Mouse (Mus musculus) T-helper 2 cell (primary cell): ENCODE results near the gene Zbtb42.

Experiments used
- in situ Hi-C: fragments of 300-600 bp; cut with MboI, MseI; formaldehyde crosslinking; loops from one replicate; pipeline ENCODE4 v1.15.1; 2025; ENCODE audit warnings: high pct_unique_total_duplicates

The Zbtb42 gene

DNA sequence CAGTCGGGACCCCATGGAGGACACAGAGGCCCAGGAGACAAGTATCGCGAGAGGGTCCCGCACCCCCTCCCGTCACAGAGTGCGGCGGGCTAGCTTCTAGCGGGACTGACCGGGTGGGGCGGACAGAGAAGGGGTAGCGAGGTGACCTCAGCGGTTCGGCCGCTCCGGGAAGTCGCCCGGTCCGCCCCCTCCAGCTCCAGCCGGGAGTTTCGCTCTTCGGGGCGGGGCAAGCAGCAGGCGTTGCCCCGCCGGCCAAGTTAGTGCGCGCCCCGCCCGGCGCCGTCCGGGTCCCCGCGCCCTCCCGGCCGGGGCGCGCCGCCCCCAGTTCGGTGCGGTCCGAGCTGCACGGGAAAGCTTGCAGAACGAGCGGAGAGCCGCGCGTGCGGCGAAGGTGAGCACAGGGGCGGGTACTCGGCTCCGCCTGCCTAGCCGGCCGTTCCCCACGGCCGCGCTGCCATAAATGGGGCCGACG, at the start of gene Zbtb42:
Zbtb42 (plus strand) TSS at position 274 of the 472 bp plus-strand sequence.
- in situ Hi-C loops = no loop called here

DNA sequence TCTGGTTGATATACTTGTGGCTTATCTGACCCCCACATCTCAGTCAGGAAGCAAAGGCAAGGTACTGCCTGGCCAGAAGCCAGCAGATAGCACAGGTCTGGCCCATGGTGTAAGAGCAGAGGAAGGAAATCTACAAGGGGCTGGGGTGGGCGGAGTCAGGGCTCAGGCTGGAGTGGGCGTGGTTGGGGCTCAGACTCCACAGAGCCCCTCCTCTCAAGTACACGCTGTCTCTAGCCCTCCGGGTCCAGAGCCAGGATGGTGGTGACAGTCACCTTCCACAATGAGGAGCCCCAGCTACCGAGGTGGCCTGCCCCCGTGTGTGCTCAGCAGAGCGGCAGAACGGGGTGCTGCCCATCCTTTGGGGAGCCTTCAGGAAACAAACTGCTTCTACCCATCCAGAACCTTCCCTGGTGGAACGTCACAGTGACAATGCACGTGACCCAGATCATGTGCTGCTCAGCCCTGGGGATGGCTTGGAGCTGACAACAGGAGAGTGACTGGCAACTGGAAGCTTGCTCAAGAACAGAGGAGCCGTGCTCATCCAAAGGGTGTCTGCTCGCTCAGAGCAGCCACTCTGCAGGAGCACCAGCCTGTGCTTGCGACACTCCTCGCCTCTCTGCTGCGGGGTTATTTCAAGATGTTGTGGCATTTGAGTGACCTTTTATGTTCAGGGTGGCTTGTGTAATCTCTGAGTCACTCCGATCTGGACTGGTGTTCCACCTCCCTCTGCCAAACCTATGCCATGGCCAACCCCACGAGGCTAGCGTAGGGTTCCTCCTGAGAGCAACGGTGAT, 49.5 kb upstream of the Zbtb42 start:
- in situ Hi-C loops = no loop called here

DNA sequence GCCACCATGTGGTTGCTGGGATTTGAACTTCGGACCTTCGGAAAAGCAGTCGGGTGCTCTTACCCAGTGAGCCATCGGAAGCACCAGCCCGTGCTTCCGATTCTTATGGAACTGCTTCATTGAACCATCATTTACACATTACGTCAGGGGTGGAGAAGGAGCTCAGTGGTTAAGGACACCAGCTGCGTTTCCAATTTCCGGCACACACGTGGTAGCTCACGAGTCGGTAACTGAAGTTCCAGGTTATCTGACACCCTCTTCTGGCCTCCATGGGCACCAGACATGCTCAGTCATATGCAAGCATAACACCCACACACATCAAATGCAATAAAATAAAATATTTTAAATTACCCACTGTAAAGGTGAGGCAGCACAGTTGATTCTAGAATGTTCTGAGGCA, 48.6 kb upstream of the Zbtb42 start:
- in situ Hi-C loops = no loop called here

DNA sequence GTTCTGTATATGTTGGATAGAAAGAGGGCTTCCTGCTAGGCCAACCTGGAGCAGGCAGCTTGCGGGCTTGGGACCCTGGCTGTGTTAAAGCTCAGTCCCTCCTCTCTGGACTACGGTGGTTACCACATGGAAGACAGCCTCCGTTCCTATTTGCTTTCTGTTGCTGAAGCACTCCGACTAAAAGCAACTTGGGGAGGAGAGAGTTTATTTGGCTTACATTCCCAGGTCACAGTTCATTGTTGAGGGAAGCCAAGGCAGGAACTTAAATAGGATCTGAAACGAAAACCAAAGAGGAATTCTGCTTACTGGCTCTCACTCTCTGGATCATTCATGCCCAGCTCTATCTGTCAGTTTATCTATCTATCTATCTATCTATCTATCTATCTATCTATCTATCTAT, 47.8 kb upstream of the Zbtb42 start:
- in situ Hi-C loops = no loop called here

DNA sequence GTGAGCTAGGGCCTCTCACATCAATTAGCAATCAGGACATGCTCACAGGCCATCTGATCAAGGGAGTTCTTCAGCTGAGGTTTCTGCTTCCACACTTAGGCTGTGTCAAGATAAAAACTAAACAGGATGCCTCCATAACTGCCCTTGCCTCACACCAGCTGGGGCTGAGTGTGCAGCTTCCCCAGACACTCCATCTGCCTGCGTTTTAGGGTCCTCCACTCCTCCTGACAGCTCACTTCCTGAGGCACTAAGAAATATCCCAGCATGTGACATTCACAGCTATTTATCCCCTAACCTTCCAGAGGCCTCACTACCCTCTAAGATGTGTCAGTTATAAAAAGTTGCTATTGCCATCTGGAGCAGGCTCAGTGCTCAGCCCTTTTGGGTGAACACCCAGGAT, 47.2 kb upstream of the Zbtb42 start:
- in situ Hi-C loops = no loop called here

DNA sequence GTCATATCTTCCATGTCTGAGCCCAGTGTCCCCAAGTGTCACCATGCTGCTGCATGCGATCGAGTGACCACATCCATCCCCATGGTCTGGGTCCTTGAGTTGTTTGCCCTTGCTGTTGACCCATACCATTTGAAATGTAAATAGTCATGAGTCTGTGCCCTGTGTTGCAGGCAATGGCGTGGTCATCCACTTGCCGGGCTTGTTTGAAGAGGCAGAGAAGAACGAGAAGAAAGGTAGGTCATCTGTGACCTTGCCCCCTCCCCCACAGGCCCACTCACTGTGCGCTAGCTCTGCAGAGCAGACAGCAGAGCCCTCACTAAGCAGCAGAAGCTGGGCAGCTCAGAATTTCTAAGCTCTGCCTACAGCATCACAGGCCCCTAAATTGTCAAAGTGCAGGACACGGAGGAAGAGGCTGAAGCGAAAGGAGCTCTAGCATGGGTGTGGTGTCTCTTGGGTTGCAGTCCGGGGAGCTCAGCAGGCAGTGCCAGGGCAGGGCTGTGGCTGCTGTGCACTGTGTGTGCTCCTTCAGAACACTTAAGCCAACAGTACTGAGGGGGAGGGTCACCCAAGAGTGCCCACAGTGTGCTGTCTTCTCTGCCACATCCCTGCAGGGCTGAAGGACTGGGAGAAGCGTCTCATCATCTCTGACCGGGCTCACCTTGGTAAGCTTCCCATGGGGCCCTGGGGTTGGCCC, 46.4 kb upstream of the Zbtb42 start:
- in situ Hi-C loops = no loop called here

DNA sequence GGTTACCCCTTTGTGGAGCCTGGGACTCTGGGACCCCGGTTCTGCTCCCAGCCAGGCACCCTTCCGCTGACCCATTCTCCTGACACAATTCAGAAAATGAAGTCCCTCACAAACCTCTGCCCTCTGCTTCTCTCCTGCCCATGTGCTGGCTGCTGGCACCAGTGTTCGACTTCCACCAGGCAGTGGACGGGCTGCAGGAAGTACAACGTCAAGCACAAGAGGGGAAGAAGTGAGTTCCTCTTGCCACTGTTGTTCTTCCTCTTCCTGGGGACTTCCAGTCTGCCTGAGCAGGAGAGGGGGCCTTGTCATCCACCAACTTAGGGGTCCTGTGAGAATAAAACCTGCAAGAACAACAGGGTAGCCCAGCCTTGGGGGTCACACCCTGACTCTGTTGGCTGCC, 45.7 kb upstream of the Zbtb42 start:
- in situ Hi-C loops = no loop called here

DNA sequence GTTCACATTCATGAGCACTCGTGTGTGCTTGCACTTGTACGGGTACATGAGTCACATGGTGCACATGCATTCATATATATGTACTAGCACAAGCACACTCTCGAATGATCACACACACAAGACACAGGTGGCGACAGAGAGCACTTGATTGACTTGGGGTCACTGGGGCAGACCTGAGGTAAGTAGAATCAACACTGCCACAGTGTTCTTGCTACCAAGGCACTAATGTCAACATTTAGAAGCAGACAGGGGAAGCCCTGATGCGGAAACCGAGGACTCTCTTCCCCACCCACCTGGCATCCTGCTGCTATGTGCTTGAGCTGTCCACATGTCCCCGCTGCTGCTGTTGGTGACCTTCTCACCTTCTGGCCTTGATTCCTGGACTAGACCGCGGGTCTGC, 44.9 kb upstream of the Zbtb42 start:
- in situ Hi-C loops = no loop called here

DNA sequence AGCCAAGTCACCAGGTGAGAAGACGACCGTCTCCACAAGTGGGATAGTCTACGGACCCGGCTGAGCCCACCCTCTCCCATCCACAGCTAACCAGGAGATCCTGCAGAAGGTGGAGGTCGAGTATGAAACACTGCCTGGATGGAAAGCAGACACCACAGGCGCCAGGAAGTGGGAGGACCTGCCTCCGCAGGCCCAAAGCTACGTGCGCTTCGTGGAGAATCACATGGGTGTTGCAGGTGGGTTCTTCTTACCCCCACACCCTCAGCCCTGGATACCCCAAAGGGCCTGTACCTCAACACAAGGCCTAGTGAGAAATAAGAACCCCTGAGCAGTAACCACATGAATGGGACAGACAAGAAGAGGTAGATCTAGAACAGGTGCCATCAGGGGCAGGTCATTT, 39.1 kb upstream of the Zbtb42 start:
- in situ Hi-C loops = no loop called here

DNA sequence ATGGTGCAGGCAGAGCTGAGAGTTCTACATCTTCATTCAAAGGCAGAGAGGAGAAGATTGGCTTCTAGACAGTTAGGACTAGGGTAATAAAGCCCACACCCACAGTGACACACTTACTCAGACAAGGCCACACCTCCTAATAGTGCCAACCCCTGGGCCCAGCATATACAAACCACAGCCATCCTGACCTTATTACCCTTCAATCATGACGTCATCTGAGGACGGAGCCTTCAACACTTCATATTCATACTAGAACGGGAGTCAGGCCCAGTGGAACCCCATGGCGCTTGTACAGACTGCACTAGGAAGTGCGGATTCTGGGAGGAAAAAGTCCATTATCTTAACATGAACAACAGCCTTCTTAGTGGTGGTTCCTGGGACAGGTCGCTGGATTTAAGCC, 35.5 kb upstream of the Zbtb42 start:
- in situ Hi-C loops = no loop called here

DNA sequence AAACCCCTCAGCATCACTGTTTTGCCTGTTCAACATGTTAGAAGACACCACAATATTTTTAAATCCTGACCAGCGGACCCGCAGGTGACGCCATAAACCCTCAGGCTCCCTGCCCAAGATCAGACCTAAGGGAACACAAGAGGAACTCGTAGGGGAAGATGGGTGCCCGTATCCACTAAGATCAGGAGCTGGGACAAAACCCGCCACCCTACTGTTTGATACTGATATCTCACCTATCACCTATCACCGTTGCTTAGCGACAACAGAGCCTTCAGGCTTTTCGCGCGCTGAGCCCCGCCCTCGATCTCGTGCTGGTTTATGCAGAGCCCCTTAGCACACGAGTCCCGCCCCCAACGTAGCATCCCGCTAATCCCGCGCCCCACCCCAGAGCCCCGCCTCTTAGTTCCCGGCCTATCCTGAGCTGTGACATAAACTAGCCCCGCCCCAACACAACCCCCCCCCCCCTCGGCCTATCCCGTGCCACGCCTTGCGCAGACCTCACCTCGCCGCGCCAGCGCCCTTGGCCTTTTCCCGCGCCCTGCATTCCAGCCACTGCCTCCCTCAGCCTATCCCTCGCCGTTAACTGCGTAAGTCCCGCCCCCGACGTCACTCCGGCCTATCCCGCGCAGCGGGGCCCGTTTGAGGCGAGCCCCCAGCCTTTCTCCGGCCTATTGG, 34.3 kb upstream of the Zbtb42 start, which contains the start of gene Siva1:
Siva1 (plus strand) TSS at position 500 of the 675 bp plus-strand sequence.
- in situ Hi-C loops = no loop called here

DNA sequence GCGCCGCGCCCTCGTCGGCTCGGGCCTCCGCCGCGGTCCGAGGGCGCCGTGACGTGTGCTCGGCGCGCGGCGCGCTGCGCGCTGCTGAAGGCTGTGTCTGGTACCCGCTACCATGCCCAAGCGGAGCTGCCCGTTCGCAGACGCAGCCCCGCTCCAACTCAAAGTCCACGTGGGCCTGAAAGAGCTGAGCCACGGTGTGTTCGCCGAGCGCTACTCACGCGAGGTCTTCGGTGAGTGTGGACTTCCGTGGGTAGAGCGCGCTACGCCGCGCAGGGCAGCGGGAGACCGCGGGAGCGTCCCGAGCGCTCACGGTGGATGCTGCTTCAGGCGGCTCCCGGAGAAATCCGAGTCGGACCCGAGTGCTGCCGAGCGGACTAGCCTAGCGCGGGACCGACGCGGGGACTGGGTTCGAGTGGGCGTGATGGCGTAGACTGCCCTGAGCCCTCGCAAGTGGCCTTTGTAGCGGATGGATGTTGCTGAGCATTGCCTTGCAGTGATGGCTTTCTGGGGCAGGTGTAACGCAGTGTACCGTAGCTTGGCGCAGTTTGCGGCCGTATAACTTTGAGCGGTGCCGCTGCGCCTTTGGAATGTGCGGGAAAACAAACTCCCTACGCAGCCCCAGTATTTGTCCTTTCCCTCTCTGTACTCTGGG, 33.6 kb upstream of the Zbtb42 start:
- in situ Hi-C loops = no loop called here

DNA sequence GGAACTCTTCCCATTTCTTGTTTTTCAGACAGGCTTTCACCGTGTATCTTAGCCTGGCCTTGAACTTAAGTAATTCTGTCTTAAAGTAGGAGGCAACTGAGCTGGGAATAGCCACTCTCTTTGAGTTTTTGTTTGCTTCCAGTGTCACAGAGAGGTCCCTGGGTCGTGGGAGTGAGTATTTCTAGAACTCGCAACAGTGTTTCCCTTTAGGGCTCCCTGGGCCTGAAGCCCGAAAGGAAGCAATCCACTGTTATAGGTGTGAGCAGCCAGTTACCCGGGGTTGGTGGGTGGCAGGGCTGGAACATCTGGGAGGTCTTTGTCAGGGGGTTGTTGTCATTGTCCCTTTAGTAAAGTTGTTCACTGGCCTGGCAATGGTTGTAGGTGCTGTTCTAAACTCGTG, 32.5 kb upstream of the Zbtb42 start:
- in situ Hi-C loops = no loop called here

DNA sequence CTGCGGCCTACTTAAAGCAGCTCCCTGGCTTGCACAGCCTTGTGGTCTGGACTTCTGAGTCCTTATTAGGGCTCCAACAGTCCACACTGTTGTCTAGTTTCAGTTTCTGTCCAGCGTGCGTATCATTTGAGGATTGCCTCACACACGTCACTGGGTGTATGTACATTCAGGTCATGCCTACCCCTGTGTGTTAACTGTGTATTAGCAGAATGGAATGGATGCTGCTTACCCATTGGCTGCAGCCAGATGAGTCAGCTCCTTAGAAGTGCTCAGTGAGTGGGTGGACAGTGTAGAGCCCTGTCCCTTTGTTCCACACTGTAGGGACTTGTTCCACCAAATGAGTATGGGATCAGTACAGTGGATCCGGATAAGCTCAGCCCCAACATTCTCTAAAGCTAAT, 30.5 kb upstream of the Zbtb42 start:
- in situ Hi-C loops = no loop called here

DNA sequence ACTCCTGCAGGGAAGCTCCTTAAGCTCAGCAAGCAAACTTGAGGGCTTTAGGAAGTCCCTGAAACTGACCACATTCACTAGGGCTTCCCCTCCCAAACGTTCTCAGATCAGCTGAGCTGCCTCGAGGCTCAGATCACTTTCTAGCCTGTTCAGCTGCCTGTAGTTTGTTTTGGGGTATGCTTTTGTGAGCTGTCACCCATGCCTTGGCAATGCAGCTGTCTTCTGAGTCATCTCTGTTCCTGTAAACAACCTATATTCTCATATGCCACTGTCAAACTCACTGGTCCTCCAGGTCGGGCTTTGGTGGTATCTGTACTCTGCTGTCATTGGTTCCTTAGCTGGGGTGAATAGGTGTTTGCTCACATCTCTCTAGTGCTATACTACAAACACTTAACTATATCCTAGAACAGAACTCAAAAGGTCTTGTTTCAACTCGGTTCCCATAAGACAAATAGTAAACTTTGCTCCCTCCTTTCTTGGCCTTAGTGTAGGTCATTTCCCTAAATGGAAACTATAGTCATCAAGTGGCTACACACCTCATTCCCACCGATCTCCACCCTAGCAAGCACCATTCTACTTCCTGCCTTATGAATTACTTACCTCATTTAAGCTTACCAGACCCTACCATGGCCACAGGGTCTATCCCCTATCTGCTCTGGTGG, 26.7 kb upstream of the Zbtb42 start:
- in situ Hi-C loops = no loop called here

DNA sequence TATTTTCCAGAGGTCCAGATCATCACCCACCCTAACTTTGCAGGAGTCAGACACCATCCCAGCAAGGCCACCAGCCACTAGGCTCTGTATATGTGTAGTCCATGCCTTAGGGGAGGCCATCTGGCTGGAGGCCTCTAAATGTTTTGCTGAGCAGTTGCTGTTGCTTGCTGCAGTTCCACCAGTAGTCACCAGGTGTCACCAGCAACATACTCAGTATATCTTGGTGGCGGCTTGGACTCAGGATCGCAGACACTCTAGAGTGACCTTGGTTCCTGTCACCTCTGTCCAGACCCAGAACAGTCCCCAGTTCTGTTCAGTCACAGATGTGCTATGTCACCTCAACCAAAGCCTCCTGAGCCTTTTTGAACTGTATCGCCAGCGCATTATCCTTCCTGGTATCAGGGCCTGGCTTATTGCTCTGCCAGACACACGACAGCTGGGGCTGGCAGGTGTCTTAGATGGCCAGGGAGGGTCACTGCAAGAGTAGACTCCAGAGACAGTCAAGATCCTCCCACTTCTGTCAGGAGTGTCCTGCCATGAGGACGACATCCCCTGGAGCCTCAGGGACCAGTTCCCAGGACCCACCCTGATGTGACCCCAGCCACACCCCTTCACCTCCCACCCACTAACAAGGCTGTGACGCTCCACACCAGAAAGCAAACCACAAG, 25.3 kb upstream of the Zbtb42 start:
- in situ Hi-C loops = no loop called here

DNA sequence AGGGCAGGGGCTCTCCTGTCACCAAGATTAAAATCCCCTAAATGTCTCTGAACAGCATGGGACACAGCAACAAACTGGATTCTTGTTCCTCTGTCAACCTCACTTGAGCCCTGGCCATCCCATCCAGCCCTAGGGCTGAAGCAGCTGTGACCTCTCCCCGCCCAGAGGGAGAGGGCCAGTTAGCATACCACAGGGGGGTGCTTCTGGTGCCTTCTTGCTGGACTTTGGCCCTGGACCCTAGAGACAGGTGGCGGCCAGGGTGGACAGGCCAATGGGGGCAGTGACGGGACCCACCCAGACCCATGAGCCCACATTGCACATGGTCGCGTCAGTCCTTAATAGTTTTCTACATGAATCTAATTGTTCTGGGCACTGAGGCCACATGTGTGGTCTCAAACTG, 24.6 kb upstream of the Zbtb42 start:
- in situ Hi-C loops = no loop called here

DNA sequence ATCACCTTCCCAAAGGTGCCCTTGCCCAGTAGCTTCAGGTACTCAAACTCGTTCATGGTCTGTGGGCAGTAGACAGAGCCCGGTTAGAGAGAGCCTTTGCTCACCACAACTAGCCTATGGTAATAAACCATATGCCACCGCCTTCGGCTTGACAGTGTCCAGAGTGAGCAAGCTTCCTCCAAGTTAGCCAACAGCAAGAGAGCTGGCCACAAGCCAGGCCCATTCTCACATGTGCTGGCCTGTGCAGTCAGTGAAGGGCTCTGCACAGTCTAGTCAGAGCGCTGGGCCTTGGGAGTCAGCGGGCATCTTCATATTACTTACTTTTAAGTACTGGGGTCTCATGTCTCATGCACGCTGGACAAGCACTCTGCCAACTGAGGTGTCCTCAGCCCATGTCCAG, 20.0 kb upstream of the Zbtb42 start:
- in situ Hi-C loops = loop anchor here (5.0 kb wide), 1 partner anchor 49 kb away; no protein-coding TSS in a partner anchor

DNA sequence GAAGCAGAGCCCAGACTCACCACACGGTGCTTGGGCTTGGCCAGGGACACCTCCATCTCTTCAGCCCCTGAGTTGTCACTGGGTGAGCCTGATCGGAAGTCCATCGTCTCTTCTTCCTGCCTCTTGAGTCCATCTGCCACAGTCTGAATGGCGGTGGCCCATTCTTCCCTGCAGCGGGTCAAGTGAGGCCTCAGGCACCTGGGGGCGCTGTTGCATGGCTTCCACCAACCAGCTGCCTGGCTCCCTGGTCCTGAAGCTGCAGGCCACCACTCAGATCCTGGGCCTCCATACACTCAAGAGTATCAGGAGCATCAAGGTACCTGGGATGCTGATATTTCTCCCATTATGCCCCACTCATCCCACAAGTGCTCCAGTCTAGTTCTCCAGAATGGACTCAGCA, 19.5 kb upstream of the Zbtb42 start:
- in situ Hi-C loops = loop anchor here (5.0 kb wide), 1 partner anchor 48 kb away; no protein-coding TSS in a partner anchor

DNA sequence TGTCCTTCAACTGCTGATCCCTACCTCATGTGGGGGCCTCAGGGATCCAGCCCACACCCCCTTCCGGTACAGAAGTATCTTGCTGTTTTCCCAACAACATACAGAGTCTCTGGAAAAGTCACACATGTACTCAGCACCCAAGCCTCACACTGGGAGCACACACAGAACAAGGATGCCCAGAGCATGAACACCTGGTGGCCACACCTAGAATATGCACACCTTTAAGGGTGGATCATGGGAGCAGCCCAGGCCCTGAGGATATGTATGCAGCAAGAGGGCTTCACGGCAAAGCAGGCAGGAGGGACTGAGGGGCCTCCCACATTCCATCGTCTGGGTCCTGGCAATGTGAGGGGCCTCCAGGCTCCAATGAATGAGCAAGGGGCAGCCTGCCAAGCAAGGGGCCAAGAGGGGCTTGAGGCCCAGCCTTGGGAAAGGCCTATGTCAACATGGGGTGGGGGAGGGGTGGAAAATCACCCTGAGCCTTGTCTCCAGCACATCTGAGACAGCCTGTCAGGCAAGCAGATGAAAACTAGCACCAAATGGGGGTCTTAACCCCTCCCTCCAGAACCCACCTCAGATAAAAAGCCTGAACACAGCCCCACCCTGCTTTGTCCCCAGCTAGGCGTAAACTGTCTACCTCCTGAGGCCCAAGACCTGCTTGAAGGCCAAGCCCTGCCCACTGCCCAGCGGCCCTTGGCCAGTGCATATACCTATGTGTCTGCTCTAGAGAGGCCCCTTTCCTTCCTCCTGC, 17.9 kb upstream of the Zbtb42 start:
- in situ Hi-C loops = no loop called here
